Mouse (Mus musculus) liver, embryonic 13.5 days (tissue): Measurements from ENCODE around the gene Npnt. TPM values are rescaled to one million over a fixed set of nuclear protein-coding genes. Genes with fewer than 3 reads are reported as not detected.

ENCODE experiments used
- ATAC-seq: fragments of 200-750 bp; cut with Nextera tagmentation; 2 replicates; pipeline ENCODE4 v1.8.0; 2017; ENCODE audit warnings: low read depth, mild to moderate bottlenecking, moderate number of reproducible peaks, moderate library complexity
- DNase-seq: peaks from one replicate; pipeline ENCODE4 v3.0.0; 2022
- H3K27ac ChIP-seq: fragments of 300-500 bp; sonication (generic); 2 replicates; pipeline ENCODE4 v1.5.1; 2015; ENCODE audit warnings: moderate library complexity, mild to moderate bottlenecking, inconsistent platforms
- H3K27me3 ChIP-seq: fragments of 300-500 bp; sonication (generic); 2 replicates; pipeline ENCODE4 v1.6.1; 2015; ENCODE audit warnings: mild to moderate bottlenecking, inconsistent platforms
- H3K36me3 ChIP-seq: fragments of 300-500 bp; sonication (generic); 2 replicates; pipeline ENCODE4 v1.6.1; 2015; ENCODE audit warnings: mild to moderate bottlenecking, inconsistent platforms
- H3K4me1 ChIP-seq: fragments of 300-500 bp; sonication (generic); replicated peaks from 2 replicates; pipeline ENCODE4 v1.6.1; 2015; ENCODE audit warnings: inconsistent platforms
- H3K4me2 ChIP-seq: fragments of 300-500 bp; sonication (generic); 2 replicates; pipeline ENCODE4 v1.6.1; 2015; ENCODE audit warnings: inconsistent platforms, mild to moderate bottlenecking, moderate library complexity
- H3K4me3 ChIP-seq: fragments of 300-500 bp; sonication (generic); replicated peaks from 2 replicates; pipeline ENCODE4 v1.5.1; 2015; ENCODE audit warnings: mild to moderate bottlenecking, inconsistent platforms
- H3K9ac ChIP-seq: fragments of 300-500 bp; sonication (generic); 2 replicates; pipeline ENCODE4 v1.6.1; 2015; ENCODE audit warnings: mild to moderate bottlenecking, inconsistent platforms
- H3K9me3 ChIP-seq: fragments of 300-500 bp; sonication (generic); replicated peaks from 2 replicates; pipeline ENCODE4 v1.6.1; 2016; ENCODE audit warnings: inconsistent platforms
- WGBS: fragments of 180-500 bp; shearing (Covaris S2); methylation state at CpG from one replicate; pipeline ENCODE4 v1.1.7; 2015; ENCODE audit not compliant: insufficient replicate concordance; 5-methylcytosine and 5-hydroxymethylcytosine counted together
- polyA plus RNA-seq: library from polyadenylated mRNA; unstranded; fragments of >200 nt; fragmentation: Nextera tagmentation; extraction: Ambion mirVana; gene quantifications from 2 replicates; pipeline ENCODE4 v1.2.1, GENCODE M21; 2015

The Npnt gene
- polyA plus RNA-seq, 1 experiment from 2014 or later = 2.0 TPM

DNA sequence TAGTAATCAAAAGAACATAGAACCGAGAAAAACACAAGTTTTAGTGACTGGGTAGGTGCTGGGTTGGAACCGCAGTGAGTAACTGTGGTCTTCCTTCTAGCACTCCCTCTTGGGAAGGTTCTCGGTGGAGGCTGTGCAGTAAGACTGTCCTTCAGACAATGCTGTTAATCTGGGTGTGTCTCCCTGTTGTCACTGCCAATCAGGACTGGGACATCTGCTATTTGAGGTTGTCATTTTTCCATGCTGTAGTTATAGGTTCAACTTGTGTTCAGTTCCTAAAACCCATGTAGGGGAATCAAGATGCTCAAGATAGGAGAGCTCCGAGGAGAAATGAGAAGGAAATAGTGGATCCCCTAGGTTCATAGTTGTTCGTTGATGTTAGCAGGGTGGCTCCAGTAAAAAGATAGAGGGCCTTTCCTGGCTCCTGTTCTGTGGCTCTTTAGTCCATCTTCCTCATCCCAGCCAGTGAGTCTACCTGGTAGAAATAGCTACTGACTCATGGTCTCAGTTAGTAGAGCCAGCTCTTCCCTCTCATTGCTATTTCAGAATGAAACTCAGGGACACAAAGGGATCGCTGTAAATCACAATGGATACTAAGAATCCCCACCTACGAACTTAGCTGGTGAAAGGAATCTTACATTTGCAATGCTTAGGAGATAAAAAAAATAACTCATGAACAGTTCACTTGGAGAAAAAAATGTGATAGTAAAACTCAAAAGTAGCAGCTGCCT lies 12.7 kb upstream of the Npnt start:
- no peaks in the 10 kb centered on the region for H3K27me3 ChIP-seq
- WGBS = 63% methylated on average over 7 of the region's 7 CpGs
- H3K4me3 ChIP-seq = no peak overlapping the region
- H3K9me3 ChIP-seq = no peaks in the 10 kb centered on the region
- no peak for DNase-seq
- H3K27ac ChIP-seq = no peak overlapping the region
- no peak overlapping the region for H3K4me2 ChIP-seq
- H3K36me3 ChIP-seq = no peaks in the 10 kb centered on the region
- ATAC-seq = no peak
- H3K4me1 ChIP-seq = no peaks in the 10 kb centered on the region
- no peak overlapping the region for H3K9ac ChIP-seq

DNA sequence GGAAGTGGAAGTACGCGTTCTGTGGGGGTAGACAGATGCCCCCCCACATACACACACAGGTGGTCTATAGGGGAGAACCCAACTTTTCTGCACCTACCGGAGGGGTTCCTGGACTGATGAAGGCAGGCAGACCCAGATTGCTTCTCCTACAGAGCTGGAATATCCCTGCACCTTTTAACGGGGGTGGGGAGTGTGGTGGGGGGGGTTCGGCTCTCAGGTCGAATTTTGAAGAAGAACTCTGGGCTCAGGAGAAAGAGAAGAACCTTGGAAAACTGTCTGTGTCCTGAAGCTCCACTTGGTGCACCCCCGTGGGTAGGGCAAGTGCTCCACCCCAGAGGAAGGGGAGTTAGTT lies 414 bp upstream of the Npnt start:
- peaks cover 53% of the 10 kb centered on the region for H3K27me3 ChIP-seq
- no peaks in the 10 kb centered on the region for H3K9me3 ChIP-seq
- 15% methylated on average over 7 of the region's 7 CpGs for WGBS
- H3K9ac ChIP-seq = peak overlapping the region; percentile 39; the same call in 1 of the 2 replicates
- H3K4me3 ChIP-seq = peak overlapping the region; percentile 62
- peak overlapping the region; percentile 78 for H3K4me2 ChIP-seq
- DNase-seq = no peak
- H3K27ac ChIP-seq = no peak overlapping the region
- peaks cover 4% of the 10 kb centered on the region; the same call in 1 of the 2 replicates for H3K4me1 ChIP-seq
- ATAC-seq = no peak; the same call in 1 of the 2 replicates
- H3K36me3 ChIP-seq = no peaks in the 10 kb centered on the region

DNA sequence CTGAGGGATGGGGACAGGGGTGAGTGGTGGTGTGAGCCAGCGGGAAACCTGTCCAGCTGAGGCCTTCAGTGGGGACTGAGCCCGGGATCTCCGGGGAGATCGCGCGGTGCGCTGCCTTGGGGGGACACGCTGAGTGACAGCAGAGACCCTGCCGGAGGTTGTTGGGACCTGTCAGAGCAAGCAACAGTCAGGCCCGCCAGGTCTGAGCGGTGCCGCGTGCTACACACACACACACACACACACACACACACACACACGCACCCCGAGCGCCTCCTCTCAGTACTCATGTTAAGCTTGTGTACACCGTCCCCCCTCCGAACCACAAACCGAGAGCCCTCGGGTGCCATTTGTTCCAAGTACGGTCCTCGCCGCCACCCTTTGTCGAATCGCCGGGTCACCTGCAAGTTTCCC lies 706 bp downstream of the Npnt start:
- ATAC-seq (peak; percentile 27), DNase-seq (no peak)
- H3K4me3 ChIP-seq = peak overlapping the region; percentile 62
- H3K4me1 ChIP-seq = peaks cover 4% of the 10 kb centered on the region; the same call in 1 of the 2 replicates
- H3K9me3 ChIP-seq = no peaks in the 10 kb centered on the region
- H3K9ac ChIP-seq = peak overlapping the region; percentile 39; the same call in 1 of the 2 replicates
- 0% methylated on average over 21 of the region's 26 CpGs for WGBS
- peaks cover 53% of the 10 kb centered on the region for H3K27me3 ChIP-seq
- peak overlapping the region; percentile 78 for H3K4me2 ChIP-seq
- H3K27ac ChIP-seq = no peak overlapping the region
- H3K36me3 ChIP-seq = no peaks in the 10 kb centered on the region

DNA sequence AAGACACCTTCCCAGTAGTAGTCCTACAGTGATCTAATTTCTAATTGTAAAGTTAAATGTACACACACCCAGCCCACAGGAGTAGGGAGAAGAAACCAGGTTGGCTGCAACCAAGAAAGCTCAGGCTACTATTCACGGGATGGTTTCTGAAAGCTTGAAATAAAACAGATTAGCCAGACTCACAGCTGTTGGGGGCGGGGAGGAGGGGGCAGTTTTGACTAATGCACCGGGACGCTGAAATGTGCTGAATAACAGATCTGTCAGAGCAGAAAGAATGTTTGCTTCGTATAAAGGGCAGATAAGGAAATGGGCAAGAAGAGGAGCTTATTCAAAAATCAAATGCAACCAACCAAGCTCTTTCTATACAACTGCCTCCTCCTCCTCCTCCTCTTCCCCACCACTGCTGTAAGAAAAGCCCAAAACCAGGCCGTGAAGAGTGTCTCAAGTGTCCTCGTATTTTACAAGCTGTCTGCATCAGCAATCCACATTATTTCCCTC lies 1.7 kb downstream of the Npnt start:
- Histone ChIP-seq H3K4me1 (peaks cover 4% of the 10 kb centered on the region; the same call in 1 of the 2 replicates), H3K9me3 (no peaks in the 10 kb centered on the region), H3K27ac (no peak overlapping the region), H3K36me3 (no peaks in the 10 kb centered on the region), H3K4me2 (no peak overlapping the region), H3K4me3 (no peak overlapping the region), H3K9ac (no peak overlapping the region), H3K27me3 (peaks cover 53% of the 10 kb centered on the region)
- WGBS = 23% methylated on average over 7 of the region's 7 CpGs
- ATAC-seq = no peak
- no peak for DNase-seq

DNA sequence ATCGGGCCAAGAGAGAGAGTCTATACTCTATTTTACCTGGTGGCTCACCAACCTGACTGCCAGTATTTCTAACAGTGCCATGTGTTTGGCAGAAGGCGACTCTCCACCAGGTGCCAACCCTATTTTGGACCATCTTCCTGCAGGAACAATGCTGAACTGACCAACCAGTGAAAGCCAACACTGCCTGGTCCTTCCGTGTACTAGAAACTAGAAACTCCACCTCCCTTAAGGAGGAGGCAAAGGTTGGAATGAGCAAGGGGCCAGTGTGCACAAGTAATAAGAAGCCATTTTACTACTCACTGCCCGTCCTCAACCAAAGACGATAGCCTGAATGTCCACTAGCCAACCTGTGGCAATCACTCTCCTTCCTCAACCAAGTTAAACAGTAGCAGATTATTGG lies 4.0 kb downstream of the Npnt start:
- WGBS = 68% methylated on average over 5 of the region's 5 CpGs
- DNase-seq = no peak
- Histone ChIP-seq H3K4me3 (no peak overlapping the region), H3K27ac (no peak overlapping the region), H3K9ac (no peak overlapping the region), H3K36me3 (no peaks in the 10 kb centered on the region), H3K4me1 (peaks cover 4% of the 10 kb centered on the region; the same call in 1 of the 2 replicates), H3K9me3 (no peaks in the 10 kb centered on the region), H3K27me3 (peaks cover 47% of the 10 kb centered on the region), H3K4me2 (no peak overlapping the region)
- ATAC-seq = no peak

DNA sequence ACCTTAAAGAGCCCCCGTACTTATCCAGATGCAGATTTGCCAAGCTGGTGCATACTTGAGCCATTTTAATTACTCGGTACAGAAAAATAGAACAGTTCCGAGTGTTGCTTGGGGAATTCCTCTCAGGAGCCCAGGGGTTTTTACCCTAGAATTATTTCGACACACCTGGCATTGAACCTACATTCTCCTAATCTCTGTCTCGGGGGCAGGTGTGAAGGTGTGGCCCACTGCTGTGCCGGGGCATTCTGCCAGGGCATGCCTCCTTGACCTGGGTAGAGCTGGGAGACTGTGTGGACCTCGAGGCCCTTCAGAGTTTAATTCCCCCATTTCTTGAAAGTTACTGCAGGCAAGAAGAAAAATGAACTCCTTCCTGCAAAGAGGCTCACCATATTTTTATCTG lies 4.4 kb downstream of the Npnt start:
- Histone ChIP-seq H3K4me2 (no peak overlapping the region), H3K9ac (no peak overlapping the region), H3K4me1 (peaks cover 4% of the 10 kb centered on the region; the same call in 1 of the 2 replicates), H3K27me3 (peaks cover 43% of the 10 kb centered on the region), H3K27ac (no peak overlapping the region), H3K36me3 (no peaks in the 10 kb centered on the region), H3K4me3 (no peak overlapping the region), H3K9me3 (no peaks in the 10 kb centered on the region)
- no peak for ATAC-seq
- WGBS = 67% methylated on average over 7 of the region's 7 CpGs
- no peak for DNase-seq

DNA sequence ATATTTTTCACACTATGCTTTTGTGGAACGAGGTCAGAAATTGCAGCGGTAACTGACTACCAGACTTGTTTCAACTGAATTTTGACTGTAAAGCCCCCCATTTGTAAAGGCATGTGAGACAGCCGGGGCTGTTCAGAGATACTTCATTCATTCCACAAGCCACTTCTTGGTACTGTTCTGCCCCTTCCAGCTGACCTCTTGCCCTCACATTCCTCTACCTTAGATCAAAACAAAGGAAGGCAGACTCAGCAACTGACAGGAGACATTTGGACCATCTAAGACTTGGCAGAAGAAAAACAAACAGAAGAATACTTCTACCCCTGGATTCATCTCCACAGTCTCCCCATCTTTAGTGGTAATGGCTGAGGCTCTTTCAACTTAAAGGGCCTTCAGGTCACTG lies 5.5 kb downstream of the Npnt start:
- DNase-seq (no peak), ATAC-seq (no peak)
- Histone ChIP-seq H3K4me1 (peaks cover 4% of the 10 kb centered on the region; the same call in 1 of the 2 replicates), H3K4me2 (no peak overlapping the region), H3K27ac (no peak overlapping the region), H3K4me3 (no peak overlapping the region), H3K27me3 (peaks cover 32% of the 10 kb centered on the region), H3K9ac (no peak overlapping the region), H3K9me3 (no peaks in the 10 kb centered on the region), H3K36me3 (no peaks in the 10 kb centered on the region)
- 77% methylated on average over 3 of the region's 3 CpGs for WGBS

DNA sequence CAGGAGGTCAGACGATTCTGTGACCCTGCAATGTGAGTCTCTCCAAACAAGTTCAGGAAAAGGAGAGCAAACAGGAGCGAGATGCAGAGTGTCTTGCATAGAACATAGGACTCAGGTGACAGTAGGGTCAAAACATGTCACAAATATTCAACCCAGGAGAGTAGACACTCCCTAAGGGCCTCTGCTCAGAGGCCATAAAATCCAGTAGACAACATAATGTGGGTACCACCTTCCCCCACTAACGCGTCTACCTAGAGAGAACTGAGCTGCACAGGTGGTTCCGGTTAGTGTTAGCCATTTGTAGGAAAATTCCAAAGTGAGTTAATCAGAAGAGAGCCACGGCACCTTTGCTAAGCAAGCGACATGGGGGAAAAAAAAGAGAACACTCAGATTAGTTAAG lies 5.9 kb downstream of the Npnt start:
- Histone ChIP-seq H3K36me3 (no peaks in the 10 kb centered on the region), H3K9ac (no peak overlapping the region), H3K4me2 (no peak overlapping the region), H3K9me3 (no peaks in the 10 kb centered on the region), H3K4me3 (no peak overlapping the region), H3K27me3 (peaks cover 28% of the 10 kb centered on the region), H3K27ac (no peak overlapping the region), H3K4me1 (peaks cover 2% of the 10 kb centered on the region; the same call in 1 of the 2 replicates)
- DNase-seq = no peak
- no peak for ATAC-seq
- 66% methylated on average over 7 of the region's 7 CpGs for WGBS

DNA sequence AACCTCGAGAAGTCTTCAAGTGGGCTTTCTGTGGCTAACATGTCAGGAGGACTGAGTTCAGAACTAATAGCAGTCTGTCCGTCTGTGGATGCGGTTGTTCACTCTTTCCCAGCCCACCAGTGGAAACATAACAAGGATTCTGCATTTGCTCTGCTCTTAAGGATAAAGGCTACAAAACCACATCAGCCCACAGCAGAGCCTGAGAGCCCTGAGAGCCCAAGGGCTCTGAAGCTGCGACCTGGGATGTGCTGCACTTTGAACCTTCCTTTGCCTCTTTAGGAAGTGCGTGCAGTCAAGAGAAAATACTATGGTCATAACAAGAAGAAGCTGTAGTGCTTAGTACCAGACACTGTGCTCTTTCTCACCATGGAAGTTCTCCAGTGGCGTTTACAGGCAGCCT lies 7.3 kb downstream of the Npnt start:
- no peak overlapping the region for H3K27ac ChIP-seq
- H3K4me3 ChIP-seq = no peak overlapping the region
- no peaks in the 10 kb centered on the region for H3K4me1 ChIP-seq
- WGBS = 67% methylated on average over 6 of the region's 6 CpGs
- H3K9me3 ChIP-seq = no peaks in the 10 kb centered on the region
- no peaks in the 10 kb centered on the region for H3K36me3 ChIP-seq
- ATAC-seq (no peak), DNase-seq (no peak)
- H3K4me2 ChIP-seq = no peak overlapping the region
- no peak overlapping the region for H3K9ac ChIP-seq
- H3K27me3 ChIP-seq = peaks cover 14% of the 10 kb centered on the region

DNA sequence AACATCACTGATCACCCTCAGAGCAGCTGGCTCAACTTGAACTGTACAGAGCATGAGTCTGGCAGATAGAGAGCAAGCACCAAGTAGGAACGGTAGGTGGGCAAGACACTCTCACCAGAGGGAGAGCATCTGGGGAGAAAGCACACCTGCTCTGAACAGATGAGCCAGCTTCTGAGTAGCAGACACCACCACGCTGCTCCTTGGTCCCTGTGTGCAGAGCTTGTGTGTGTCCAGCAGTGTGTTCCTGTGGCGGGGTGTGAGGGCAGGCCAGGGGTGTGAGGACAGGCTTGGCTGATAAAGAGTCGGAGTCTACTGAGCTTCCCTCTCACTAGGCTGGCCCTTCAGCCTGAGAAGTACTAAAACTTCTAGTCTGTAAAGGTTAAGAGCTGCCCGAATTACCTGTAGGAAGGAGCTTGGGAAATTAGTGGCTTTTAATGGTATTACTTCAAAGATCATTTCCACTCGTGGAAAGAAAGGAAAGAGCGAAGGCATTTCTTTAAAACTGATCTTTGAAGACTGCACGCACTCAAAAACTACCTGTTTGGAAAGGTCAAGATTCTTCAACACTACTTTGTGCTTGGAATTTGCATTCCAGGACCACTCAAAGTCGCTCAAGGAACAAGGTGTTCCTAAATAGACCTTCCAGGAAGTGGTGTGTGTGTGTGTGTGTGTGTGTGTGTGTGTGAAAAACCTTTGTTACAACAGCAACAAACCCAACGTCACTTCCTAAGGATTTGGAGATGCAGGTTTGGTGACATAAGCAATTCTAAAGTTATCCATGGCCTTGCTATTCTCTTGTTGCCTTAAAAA lies 9.7 kb downstream of the Npnt start:
- ATAC-seq = no peak
- Histone ChIP-seq H3K4me1 (no peaks in the 10 kb centered on the region), H3K36me3 (no peaks in the 10 kb centered on the region), H3K9ac (no peak overlapping the region), H3K9me3 (no peaks in the 10 kb centered on the region), H3K27me3 (no peaks in the 10 kb centered on the region), H3K4me3 (no peak overlapping the region), H3K4me2 (no peak overlapping the region), H3K27ac (no peak overlapping the region)
- DNase-seq = no peak
- 61% methylated on average over 10 of the region's 10 CpGs for WGBS

DNA sequence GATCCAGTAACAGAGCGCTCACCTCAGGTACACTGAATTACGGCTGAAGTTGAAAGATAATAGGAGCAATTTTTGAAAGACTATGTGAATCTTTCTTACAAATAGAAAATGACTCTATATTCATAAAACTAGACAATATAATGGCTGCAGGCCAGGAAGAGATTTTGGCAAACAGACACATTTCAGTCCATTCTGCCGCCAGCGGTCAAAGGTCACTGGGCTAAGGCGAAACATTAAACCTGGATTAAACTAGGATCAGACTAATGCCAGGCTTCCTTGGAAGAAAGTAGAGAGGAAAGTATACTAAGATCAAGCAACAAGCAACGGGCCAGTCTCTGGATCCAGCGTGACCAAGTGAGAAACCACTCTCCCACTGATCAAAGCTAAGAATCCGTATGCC lies 11.1 kb downstream of the Npnt start:
- 76% methylated on average over 8 of the region's 8 CpGs for whole genome bisulfite sequencing
- ATAC-seq (no peak), DNase-seq (no peak)
- no peak overlapping the region for H3K27ac ChIP-seq
- no peak overlapping the region for H3K4me2 ChIP-seq
- no peaks in the 10 kb centered on the region for H3K4me1 ChIP-seq
- H3K9me3 ChIP-seq = no peaks in the 10 kb centered on the region
- no peak overlapping the region for H3K4me3 ChIP-seq
- H3K9ac ChIP-seq = no peak overlapping the region
- H3K36me3 ChIP-seq = no peaks in the 10 kb centered on the region
- no peaks in the 10 kb centered on the region for H3K27me3 ChIP-seq
